Mouse (Mus musculus) spleen, postnatal 36 days (tissue): Measurements from ENCODE around the gene Pde7b.

Experiments used
- DNase-seq, 2 experiments: peaks; one replicate each; pipeline ENCODE4 v3.0.0; 2022; ENCODE audit warnings: low spot score in 2 of 2, mixed read lengths in 1 of 2

Gene Pde7b

DNA sequence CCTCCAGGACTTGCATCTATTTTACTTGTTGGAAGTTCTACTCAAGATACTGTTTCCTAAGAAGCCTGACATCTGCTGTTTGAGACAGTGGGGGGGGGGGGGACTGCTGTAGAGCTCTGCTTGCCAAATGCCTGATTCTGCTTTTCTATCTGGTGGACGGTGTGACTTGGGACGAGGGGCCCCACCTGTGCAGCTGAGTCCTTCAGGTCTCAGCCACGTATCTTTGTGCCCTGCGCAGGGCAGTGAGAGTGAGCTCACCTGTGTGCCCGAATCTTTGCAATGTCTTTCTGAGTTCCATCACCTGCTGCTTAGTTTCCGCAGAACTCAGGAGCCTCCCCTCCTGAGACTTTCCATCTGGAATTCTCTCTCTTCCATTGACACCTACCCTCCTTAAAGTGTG, 70.7 kb downstream of the Pde7b start:
- no peak for DNase-seq

GRCm38 (mm10) chr10:20653299-20653698, 71.6 kb downstream of the Pde7b start:
- no peak for DNase-seq

- DNase-seq: no peak
These were observed 88.5 kb downstream of the Pde7b start for GRCm38 (mm10) chr10:20636381-20636780.

DNA sequence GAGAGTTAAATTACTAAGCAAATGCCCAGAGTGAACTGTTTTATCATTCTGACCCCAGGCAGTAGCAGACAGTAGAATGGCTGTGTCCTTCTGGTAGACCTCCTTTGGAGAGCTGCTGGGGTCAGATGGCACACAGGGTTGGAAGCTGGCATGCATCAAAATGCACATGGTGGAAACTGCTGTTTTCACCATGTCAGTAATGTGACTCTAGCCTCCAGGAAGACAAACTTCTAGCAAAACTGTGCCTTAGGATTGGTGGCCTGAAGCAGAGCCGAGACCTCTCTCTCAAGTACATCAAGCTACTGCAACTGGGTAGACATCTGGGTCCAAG, 91.8 kb downstream of the Pde7b start:
- no peak for DNase-seq

- no peak for DNase-seq
These were observed 92.4 kb downstream of the Pde7b start for GRCm38 (mm10) chr10:20632256-20633084.

DNA sequence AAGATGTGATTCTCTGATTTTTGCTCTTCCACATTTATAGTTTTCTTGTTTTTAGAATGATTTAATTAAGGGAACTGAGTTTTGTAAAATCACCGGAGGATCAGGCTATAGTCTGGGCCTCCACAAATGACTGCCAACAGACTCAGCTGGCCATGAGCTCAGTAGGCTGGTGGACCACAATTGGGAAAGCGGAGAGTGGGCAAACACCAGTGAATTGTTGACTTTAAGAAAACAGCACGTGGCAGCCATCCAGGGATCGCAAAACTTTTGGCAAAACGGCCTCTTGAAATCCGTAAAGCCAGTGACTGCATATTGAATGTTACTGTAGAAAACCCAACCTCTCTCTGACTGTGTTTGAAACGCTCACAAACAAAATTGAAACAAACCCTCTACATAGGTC, 94.8 kb downstream of the Pde7b start:
- no peak for DNase-seq

GRCm38 (mm10) chr10:20625702-20626375, 99.0 kb downstream of the Pde7b start:
- DNase-seq: no peak

- DNase-seq: no peak
These were observed 103.0 kb downstream of the Pde7b start for GRCm38 (mm10) chr10:20621661-20622454.

GRCm38 (mm10) chr10:20606007-20606406, 118.9 kb downstream of the Pde7b start:
- DNase-seq: no peak

GRCm38 (mm10) chr10:20595107-20595810, 129.6 kb downstream of the Pde7b start:
- DNase-seq: no peak

DNA sequence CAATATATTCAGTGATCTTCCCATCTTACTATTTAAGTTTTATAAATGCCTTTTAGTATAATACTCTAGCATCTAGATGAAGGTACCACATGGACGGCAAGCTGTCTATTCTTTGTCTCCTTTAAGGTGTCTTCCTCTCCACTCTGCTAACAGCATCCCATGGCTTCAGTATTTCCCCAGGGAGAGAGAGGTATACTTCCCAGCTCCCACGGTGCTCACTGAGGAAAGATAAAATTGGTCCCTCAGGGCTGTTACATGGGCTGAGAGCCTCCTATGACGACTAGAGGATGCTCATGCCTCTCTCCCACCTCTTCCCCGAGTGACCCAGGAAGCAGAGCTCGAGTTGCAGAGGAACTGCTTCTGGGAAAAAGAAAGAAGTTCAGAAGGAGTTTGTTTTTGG, 130.9 kb downstream of the Pde7b start:
- no peak for DNase-seq

- DNase-seq: peak in 1 of 2 experiments; percentile 5
These were observed 134.8 kb downstream of the Pde7b start for GRCm38 (mm10) chr10:20590100-20590499.

GRCm38 (mm10) chr10:20585959-20586358, 138.9 kb downstream of the Pde7b start:
- DNase-seq: no peak

DNA sequence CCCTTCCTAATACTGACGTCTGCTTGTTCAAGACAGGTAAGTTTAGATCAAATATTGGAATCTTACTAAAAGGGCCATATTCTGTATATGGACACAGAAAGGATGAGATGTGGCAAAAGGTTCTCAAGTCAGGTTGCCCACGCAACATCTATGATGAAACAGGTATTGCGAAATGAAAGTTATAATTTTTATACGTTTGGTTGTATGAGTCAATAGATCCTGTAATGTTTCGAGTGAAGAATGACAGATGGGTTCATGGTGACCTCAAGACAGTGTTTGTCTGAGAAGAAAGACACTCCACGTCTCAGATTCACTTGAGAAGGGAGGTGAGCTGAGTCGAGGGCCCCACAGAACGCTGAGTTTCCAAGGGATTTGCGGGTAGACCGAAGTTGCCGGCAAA, 149.9 kb downstream of the Pde7b start:
- no peak for DNase-seq

DNA sequence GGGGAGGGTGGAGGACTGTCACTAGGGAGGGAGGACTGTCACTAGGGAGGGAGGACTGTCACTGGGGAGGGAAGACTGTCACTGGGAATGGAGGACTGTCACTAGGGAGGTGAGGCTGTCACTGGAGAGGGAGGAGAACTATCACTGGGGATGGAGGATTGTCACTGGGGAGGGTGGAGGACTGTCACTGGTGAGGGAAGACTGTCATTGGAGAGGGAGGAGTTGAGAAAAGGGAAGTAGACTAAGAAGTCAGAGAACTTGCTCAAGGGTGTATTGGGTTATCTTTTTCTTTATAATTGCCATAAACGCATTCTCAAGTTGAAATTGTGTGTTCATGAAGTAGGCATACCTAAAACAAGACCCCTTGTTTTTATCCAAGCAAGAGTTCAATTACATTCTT, 150.5 kb downstream of the Pde7b start:
- no peak for DNase-seq

DNA sequence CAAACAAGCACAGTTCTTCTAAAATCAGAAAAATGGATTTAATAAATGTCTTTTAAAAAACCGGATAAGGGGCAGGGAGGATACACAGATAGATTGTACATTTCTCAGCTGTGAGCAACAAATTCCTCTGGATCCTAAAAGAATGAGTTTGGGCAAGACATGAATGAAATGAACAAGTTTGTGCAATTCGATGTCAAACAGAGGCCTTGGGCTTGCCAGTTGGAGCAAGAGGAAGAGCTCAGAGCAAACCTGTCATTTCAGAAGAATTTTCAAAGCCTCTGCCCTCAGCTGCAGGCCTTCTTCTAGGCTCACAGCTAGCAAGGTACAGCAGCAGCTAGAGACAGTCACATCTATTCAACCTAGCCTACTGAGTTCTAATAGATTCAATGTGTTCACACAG, 153.4 kb downstream of the Pde7b start:
- no peak for DNase-seq

DNA sequence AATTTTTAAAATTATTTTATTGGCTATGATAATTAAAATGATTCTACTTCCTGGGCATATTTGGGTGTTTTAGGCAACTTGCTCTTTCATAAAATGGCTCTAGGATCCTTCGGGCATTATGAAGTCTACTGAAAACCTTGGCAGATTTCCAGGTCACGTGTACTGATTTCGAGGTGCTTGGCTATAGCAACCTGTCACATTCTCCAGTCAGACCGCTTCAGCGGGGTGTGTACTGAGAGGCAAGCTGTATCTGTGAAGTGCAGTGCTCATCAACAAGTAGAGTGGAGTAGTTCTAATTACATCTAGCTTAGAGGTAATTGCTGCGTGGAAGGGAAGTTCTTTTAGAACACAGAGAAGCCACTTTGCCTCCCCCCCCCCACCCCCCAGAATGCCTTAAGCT, 156.2 kb downstream of the Pde7b start:
- no peak for DNase-seq

DNA sequence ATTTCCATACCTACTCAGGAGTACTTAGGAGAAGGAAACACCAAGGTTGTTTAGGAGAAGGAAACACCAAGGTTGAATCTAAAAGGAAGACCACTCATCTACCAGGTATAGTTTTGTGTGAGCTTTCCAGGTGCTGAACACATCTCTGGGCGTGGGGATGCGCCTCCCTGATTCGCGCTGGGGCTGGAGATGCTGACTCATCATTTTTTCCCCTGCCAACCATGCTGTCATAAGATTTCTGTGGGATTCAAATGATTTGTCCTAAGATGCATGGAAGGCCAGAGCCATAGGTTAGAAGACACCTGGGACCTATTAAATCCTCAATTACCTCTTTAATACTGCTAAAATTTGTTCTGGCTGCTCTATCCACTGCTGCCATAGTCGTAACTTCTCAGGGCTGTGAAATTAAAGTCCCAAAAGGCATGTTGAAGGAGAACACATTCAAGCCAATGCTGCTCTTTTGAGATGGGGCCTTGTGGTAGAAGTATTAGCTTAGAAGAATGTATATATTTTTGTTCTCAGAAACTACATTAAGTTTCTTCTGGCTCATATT, 157.1 kb downstream of the Pde7b start:
- no peak for DNase-seq

- no peak for DNase-seq
These were observed 168.4 kb downstream of the Pde7b start for GRCm38 (mm10) chr10:20556477-20556876.

DNA sequence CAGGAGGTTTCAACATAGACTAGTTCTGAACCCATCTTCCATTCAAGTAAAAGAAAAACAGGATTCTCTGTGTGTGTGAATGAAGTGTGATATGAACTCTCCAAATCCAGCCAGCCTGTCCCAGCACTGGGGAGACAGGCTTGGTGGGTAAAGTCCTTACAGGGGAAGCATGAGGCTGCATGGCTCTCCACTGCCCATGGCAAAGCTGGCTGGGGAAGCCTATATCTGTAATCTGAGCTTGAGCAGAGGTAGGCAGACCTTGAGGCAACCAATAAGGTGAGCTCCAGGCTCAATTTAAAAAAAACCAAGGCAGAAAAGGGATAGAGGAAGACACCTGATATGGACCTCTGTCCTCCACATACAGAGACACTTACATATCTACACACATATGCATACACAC, 173.5 kb downstream of the Pde7b start:
- DNase-seq: no peak

DNA sequence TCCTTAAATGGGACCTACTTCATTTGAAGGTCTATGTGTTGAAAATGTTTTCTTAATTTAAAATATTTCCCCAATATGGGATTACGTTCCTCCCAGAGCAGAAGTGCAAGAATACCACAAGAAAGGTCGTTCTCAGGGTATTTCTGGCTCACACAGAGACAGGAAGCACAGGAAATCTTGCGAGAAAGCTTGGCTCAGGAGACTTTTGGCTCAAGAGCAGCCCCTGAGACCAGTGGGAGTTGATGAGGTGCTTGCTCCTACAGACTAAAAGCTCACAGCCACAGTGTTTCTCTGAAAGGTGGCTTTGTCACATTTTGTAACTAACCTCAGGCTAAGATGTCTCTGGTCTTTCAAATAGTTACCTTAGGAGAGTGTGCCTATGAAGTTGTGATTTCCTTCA, 174.1 kb downstream of the Pde7b start:
- no peak for DNase-seq

DNA sequence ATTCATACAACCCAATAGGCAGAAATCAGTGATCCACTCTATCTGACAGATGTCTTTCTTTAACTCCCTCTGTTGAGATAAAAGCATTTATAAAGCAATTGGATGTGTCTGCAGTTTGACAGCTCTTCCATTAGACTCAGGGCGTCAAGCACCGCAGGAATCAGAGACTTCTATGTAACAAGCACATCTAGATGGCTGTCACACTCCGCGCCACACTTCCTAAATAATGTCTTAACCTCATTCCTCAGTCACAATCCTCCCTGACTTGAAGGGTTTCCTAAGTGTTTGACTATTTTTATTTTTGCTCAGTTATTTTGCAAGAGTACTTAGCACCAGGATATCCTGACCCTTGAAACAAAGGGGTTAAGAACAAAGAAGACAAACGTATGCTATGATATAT, 174.7 kb downstream of the Pde7b start:
- DNase-seq: no peak
